Mouse (Mus musculus): ENCODE measurements around the gene Zbtb22.
A peak's percentile ranks its signal among the peaks of the same experiment; 100 is the strongest.

- TF ChIP-seq CTCF (IDR thresholded peaks at IDR 0.05; ENCODE audit: insufficient read depth, low read length) (no peak), POLR2A (IDR thresholded peaks at IDR 0.05; ENCODE audit: borderline replicate concordance, extremely low read depth, low read depth, low read length) (peak; percentile 72; the same call in 1 of the 2 replicates)
Observed at GRCm38 (mm10) chr17:33909077-33909868, 6.4 kb upstream of the Zbtb22 start, which contains the start of gene Daxx.
